14 mouse cellular contexts compared by ENCODE assay signal in the genomic region with DNA sequence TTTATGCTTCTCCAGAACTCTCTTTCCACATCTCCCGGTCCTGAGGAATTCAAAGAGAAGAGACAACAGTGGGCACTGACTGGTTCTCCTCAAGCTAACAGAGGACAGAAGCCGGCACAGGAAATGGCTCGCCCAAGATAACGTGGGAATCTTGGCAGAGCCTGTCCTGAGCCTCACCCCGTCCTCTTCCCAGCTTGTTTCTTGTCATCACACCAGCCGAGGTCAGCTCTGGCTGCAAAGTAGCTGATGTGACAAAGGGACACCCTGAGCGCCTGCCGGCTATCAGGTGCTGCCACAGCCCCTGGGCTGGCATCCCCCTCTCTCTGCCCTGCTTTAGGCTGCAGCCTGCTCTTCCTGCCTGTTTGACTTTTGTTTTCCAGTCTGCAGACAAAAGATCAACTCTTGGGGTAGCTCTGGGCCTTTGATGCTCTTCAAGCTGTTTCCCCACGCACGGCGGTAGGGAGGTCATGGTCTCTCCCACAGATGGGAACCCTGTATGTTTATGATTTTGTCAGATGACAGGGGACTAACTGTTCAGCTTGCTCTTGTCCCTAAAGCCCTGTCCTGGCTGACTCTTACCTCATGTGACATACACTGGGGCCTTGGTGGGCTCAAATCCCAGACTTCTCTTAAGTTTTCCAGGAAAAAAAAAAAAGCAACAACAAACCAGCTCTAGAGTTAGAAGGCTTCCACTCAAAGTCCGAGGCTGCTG. TPM values are rescaled to one million over a fixed set of nuclear protein-coding genes. Genes with fewer than 3 reads are reported as not detected.
DNase-seq lines count a peak whose midpoint lies in the region; ATAC-seq and TF ChIP-seq lines count a peak whose summit lies in the region.
"Had no signal": no experiment of that assay in that cellular context is flagged by ENCODE, and none has a peak within 500 bp of the region (broad histone marks: within the 10 kb centered on the region; RNA-seq: fewer than 3 reads in every experiment).

No protein-coding gene starts in this region.

- H3K4me1 ChIP-seq in liver, adult 2 months (ENCODE audit: control insufficient read depth, insufficient read depth, low read length), result peaks cover 8% of the 10 kb centered on the region; the same call in 1 of the 2 replicates
- peaks cover 13% of the 10 kb centered on the region for H3K4me1 ChIP-seq in heart, embryonic 11.5 days (ENCODE audit: control insufficient read depth, insufficient read depth, low read length)
- peaks cover 16% of the 10 kb centered on the region; the same call in 1 of the 2 replicates for H3K4me1 ChIP-seq in lung, postnatal 0 days (ENCODE audit: insufficient read depth, low read depth, low read length)
- H3K4me1 ChIP-seq: embryonic facial prominence, embryonic 12.5 days; forebrain, embryonic 12.5 days had no signal

- H3K27ac ChIP-seq in liver, adult 2 months (replicated peaks; ENCODE audit: insufficient read depth, low read depth, low read length), result peak overlapping the region; percentile 84
- H3K27ac ChIP-seq in heart, embryonic 11.5 days (ENCODE audit: low read depth, low read length), result peak overlapping the region; percentile 54
- H3K27ac ChIP-seq in lung, postnatal 0 days (ENCODE audit: low read length), result peak overlapping the region; percentile 81
- H3K27ac ChIP-seq: embryonic facial prominence, embryonic 12.5 days; forebrain, embryonic 12.5 days had no signal

- no peaks in the 10 kb centered on the region for H3K36me3 ChIP-seq in liver, adult 2 months (ENCODE audit: control insufficient read depth, insufficient read depth, low read length)
- no peaks in the 10 kb centered on the region for H3K36me3 ChIP-seq in heart, embryonic 11.5 days (ENCODE audit: control insufficient read depth, insufficient read depth, low read length)
- no peaks in the 10 kb centered on the region for H3K36me3 ChIP-seq in lung, postnatal 0 days (ENCODE audit: insufficient read depth, low read length)
- H3K36me3 ChIP-seq: embryonic facial prominence, embryonic 12.5 days; forebrain, embryonic 12.5 days had no signal

- H3K79me2 ChIP-seq in liver, adult 2 months (ENCODE audit: control insufficient read depth, insufficient read depth, low read length), result no peaks in the 10 kb centered on the region

- H3K9ac ChIP-seq in liver, adult 2 months (ENCODE audit: low read depth, low read length), result no peak overlapping the region
- H3K9ac ChIP-seq in heart, embryonic 11.5 days (ENCODE audit: low read depth, low read length), result no peak overlapping the region
- H3K9ac ChIP-seq in lung, postnatal 0 days (replicated peaks; ENCODE audit: low read depth), result no peak overlapping the region
- H3K9ac ChIP-seq: embryonic facial prominence, embryonic 12.5 days; forebrain, embryonic 12.5 days had no signal

- TF ChIP-seq POLR2A in liver, adult 2 months (IDR thresholded peaks at IDR 0.05; ENCODE audit: extremely low read depth, insufficient read depth, low read length), result no peak

- intact Hi-C loops in heart, postnatal 36 days (cut with DNase I), result no loop called here

- TF ChIP-seq CTCF in liver, adult 2 months (IDR thresholded peaks at IDR 0.05; ENCODE audit: low read depth, low read length), result no peak
- peak; percentile 4; the same call in 1 of the 2 replicates for TF ChIP-seq CTCF in lung, postnatal 0 days (IDR thresholded peaks at IDR 0.05)

- TF ChIP-seq EP300 in lung, postnatal 0 days (IDR thresholded peaks at IDR 0.05), result peak; percentile 85

- no peaks in the 10 kb centered on the region for H3K9me3 ChIP-seq in heart, embryonic 11.5 days (replicated peaks; ENCODE audit: control insufficient read depth, low read length)
- no peaks in the 10 kb centered on the region for H3K9me3 ChIP-seq in lung, postnatal 0 days (ENCODE audit: low read length)
- H3K9me3 ChIP-seq: embryonic facial prominence, embryonic 12.5 days; forebrain, embryonic 12.5 days had no signal

- H3K4me2 ChIP-seq in heart, embryonic 11.5 days, result peak overlapping the region; percentile 20
- H3K4me2 ChIP-seq in lung, postnatal 0 days (replicated peaks; ENCODE audit: low read depth, low read length), result peak overlapping the region; percentile 2; the same call in 1 of the 2 replicates
- H3K4me2 ChIP-seq: embryonic facial prominence, embryonic 12.5 days; forebrain, embryonic 12.5 days had no signal

- no peak for DNase-seq in liver, adult 2 months (ENCODE audit: extremely low read depth, low read depth, low spot score)
- DNase-seq in liver, result no peak
- DNase-seq in heart, postnatal 36 days, result peak; percentile 41 to 64
- DNase-seq in lung, postnatal 0 days (ENCODE audit: low spot score), result peak; percentile 84
- no peak for DNase-seq in adipocyte (ENCODE audit: low spot score)
- no peak for DNase-seq in urinary bladder, adult 2 months (ENCODE audit: low spot score)
- no peak for DNase-seq in adrenal gland, postnatal 25 days
- DNase-seq: cerebellum, postnatal 14 days; spleen, adult 18-20 months had no signal

- no peak overlapping the region for H3K4me3 ChIP-seq in liver, adult 2 months (ENCODE audit: insufficient read depth, low read depth, low read length)
- H3K4me3 ChIP-seq in heart, embryonic 11.5 days (ENCODE audit: low read depth, low read length), result no peak overlapping the region
- no peak overlapping the region for H3K4me3 ChIP-seq in lung, postnatal 0 days (ENCODE audit: low read depth, low read length)
- H3K4me3 ChIP-seq: embryonic facial prominence, embryonic 12.5 days; forebrain, embryonic 12.5 days had no signal

- peak; percentile 33; the same call in 1 of the 2 replicates for ATAC-seq in heart, embryonic 11.5 days (replicated peaks; ENCODE audit: insufficient number of reproducible peaks, low FRiP score, low TSS enrichment)
- peak; percentile 93 for ATAC-seq in lung, postnatal 0 days
- ATAC-seq: intestine, postnatal 0 days had no signal

- WGBS in liver, adult 2 months, result 48% methylated on average over 12 of the region's 12 CpGs
- 17% methylated on average over 12 of the region's 12 CpGs for WGBS in heart, embryonic 11.5 days (ENCODE audit: insufficient replicate concordance)
- WGBS in lung, postnatal 0 days, result 28% methylated on average over 12 of the region's 12 CpGs

- H3K27me3 ChIP-seq in liver, adult 2 months (ENCODE audit: control insufficient read depth, insufficient read depth, low read length), result no peaks in the 10 kb centered on the region
- no peaks in the 10 kb centered on the region for H3K27me3 ChIP-seq in heart, embryonic 11.5 days (ENCODE audit: control insufficient read depth, insufficient read depth, low read length)
- no peaks in the 10 kb centered on the region for H3K27me3 ChIP-seq in lung, postnatal 0 days (replicated peaks; ENCODE audit: insufficient read depth, low read length)
- H3K27me3 ChIP-seq: embryonic facial prominence, embryonic 12.5 days; forebrain, embryonic 12.5 days had no signal

RNA-seq across cellular contexts. Expression of a gene that starts 14.8 kb away (rescaled TPM):
- total RNA-seq in liver, adult 2 months (2014; rRNA removed), result 24.4 and 27.1 TPM in 2 replicates
- polyA plus RNA-seq in liver, adult 2 months (2012; rRNA removed), result 24.1 and 32.3 TPM in 2 replicates
- 62.2 and 67.7 TPM in 2 replicates for polyA plus RNA-seq in heart, embryonic 11.5 days (2014; fragmentation: Nextera tagmentation; extraction: Ambion mirVana)
- 10 to 100 TPM; 48.8 to 52.1 TPM for total RNA-seq in heart, postnatal 36 days (2021)
- 60.4 and 66.1 TPM in 2 replicates for polyA plus RNA-seq in lung, postnatal 0 days (2015; fragmentation: Nextera tagmentation; extraction: Ambion mirVana)
- polyA plus RNA-seq in urinary bladder, adult 2 months (2012; rRNA removed), result 49.8 and 54.0 TPM in 2 replicates
- total RNA-seq in adrenal gland, postnatal 25 days (2021), result 48.8 and 55.9 TPM in 2 replicates

RNA-seq across cellular contexts. Expression of a gene that starts 55.5 kb away (rescaled TPM):
- total RNA-seq in liver, adult 2 months (2014; rRNA removed), result 1.5 and 1.9 TPM in 2 replicates
- polyA plus RNA-seq in liver, adult 2 months (2012; rRNA removed), result 8.0 and 8.8 TPM in 2 replicates
- polyA plus RNA-seq in heart, embryonic 11.5 days (2014; fragmentation: Nextera tagmentation; extraction: Ambion mirVana), result 40.6 and 41.5 TPM in 2 replicates
- total RNA-seq in heart, postnatal 36 days (2021), result 10 to 100 TPM; 12.8 to 13.0 TPM
- polyA plus RNA-seq in lung, postnatal 0 days (2015; fragmentation: Nextera tagmentation; extraction: Ambion mirVana), result 56.9 and 58.3 TPM in 2 replicates
- 18.5 and 18.6 TPM in 2 replicates for polyA plus RNA-seq in urinary bladder, adult 2 months (2012; rRNA removed)
- total RNA-seq in adrenal gland, postnatal 25 days (2021), result 2.2 and 3.0 TPM in 2 replicates
- total RNA-seq: granulocyte monocyte progenitor cell, adult 5-6 weeks had no signal

Comparison
In these comparisons a context has a peak if more than half of its experiments do, and no peak if none do; other contexts are left out.
1. DNase-seq: peak in heart, postnatal 36 days (2 of 2) and lung, postnatal 0 days (single experiment); none in liver, adult 2 months (single experiment), liver (single experiment), adipocyte (single experiment), urinary bladder, adult 2 months (single experiment) and adrenal gland, postnatal 25 days (single experiment).
2. Peak in every context shown above with its lines, with median percentiles within 50 percentile points of each other: H3K27ac ChIP-seq.